Mouse (Mus musculus) forelimb bud, embryonic 11.5 days (tissue): ENCODE data around the gene Psmb9.
A peak's percentile ranks its signal among the peaks of the same experiment; 100 is the strongest.

ENCODE experiments used
- DNase-seq: peaks from one replicate; pipeline ENCODE4 v3.0.0-alpha.2; 2012; ENCODE audit warnings: low read depth, low spot score

Gene Psmb9

GRCm38 (mm10) chr17:34138655-34139054, 48.9 kb downstream of the Psmb9 start:
- DNase-seq = no peak

- no peak for DNase-seq
Measured at GRCm38 (mm10) chr17:34137601-34138000, 50.0 kb downstream of the Psmb9 start.

GRCm38 (mm10) chr17:34135297-34136224, 52.0 kb downstream of the Psmb9 start:
- DNase-seq = peak; percentile 100

- no peak for DNase-seq
Measured at GRCm38 (mm10) chr17:34134451-34134850, 53.1 kb downstream of the Psmb9 start.

DNA sequence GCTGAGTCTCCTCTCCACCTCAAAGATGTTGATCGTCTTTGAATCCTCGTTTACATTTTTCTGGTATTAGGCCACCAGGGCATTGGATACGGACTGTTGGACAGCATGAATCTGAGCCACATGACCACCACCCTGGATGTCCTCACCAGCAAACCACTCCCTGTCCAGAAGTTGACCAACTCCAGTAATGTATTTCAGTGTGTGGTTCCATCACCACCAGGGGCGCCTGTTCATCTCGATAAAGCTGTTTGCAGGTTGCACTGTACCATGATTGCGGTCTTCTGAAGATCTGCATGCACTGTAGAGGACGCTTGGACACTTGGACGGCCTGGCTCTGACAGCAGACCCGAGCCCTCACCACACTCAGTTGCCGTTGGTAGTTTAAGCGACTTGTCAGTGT, 54.3 kb downstream of the Psmb9 start:
- DNase-seq = no peak
